Mouse (Mus musculus): ENCODE results near the gene Dntt. TPM values are rescaled to one million over a fixed set of nuclear protein-coding genes. Genes with fewer than 3 reads are reported as not detected.

Dntt gene
- polyA plus RNA-seq, 1 experiment from 2014 or later = not detected

Other genes with a start within 250 kb of the Dntt start
- gene Ccnj, start 198.0 kb upstream of the Dntt start, polyA plus RNA-seq (2014; fragmentation: Nextera tagmentation; extraction: Ambion mirVana) = 12.4 and 13.2 TPM in 2 replicates
- 13.7 and 14.8 TPM in 2 replicates for gene Zfp518a, start 134.6 kb upstream of the Dntt start, polyA plus RNA-seq (2014; fragmentation: Nextera tagmentation; extraction: Ambion mirVana)
- gene Blnk, start 34.7 kb upstream of the Dntt start, polyA plus RNA-seq (2014; fragmentation: Nextera tagmentation; extraction: Ambion mirVana) = 0.26 and 0.31 TPM in 2 replicates
- gene Opalin, start 47.8 kb downstream of the Dntt start, polyA plus RNA-seq (2014; fragmentation: Nextera tagmentation; extraction: Ambion mirVana) = not detected in 2 replicates
- gene Tll2, start 177.6 kb downstream of the Dntt start, polyA plus RNA-seq (2014; fragmentation: Nextera tagmentation; extraction: Ambion mirVana) = not detected in 2 replicates
- gene Tm9sf3, start 234.7 kb downstream of the Dntt start, polyA plus RNA-seq (2014; fragmentation: Nextera tagmentation; extraction: Ambion mirVana) = 112 and 134 TPM in 2 replicates